Mouse (Mus musculus) kidney, adult 18-20 months (tissue): Measurements from ENCODE around the gene Icam4.
"Not testable (repeated sequence)": the region's sequence is repeated elsewhere in the genome, so short reads cannot be mapped to it uniquely, and the experiment has no call there.

ENCODE experiments used
- DNase-seq: peaks from one replicate; pipeline ENCODE4 v3.0.0; 2021

Gene Icam4

GRCm38 (mm10) chr9:21029291-21030054 is at the start of gene Icam4:
Gene Icam4, plus strand, starts transcription at chr9:21029373.
- DNase-seq = peak; percentile 88

- no peak for DNase-seq
These were observed 49.4 kb upstream of the Icam4 start for GRCm38 (mm10) chr9:20979769-20980168.

GRCm38 (mm10) chr9:20982171-20982570 is 47.0 kb upstream of the Icam4 start:
- DNase-seq = no peak

- no peak for DNase-seq
These were observed 46.0 kb upstream of the Icam4 start for GRCm38 (mm10) chr9:20983169-20983568.

- no peak for DNase-seq
These were observed 42.1 kb upstream of the Icam4 start for GRCm38 (mm10) chr9:20986952-20987686.

GRCm38 (mm10) chr9:20987953-20988352 is 41.2 kb upstream of the Icam4 start:
- DNase-seq = no peak

- peak; percentile 65 for DNase-seq
These were observed 38.3 kb upstream of the Icam4 start for GRCm38 (mm10) chr9:20990861-20991260.

GRCm38 (mm10) chr9:20991587-20991986 is 37.6 kb upstream of the Icam4 start:
- DNase-seq = no peak

GRCm38 (mm10) chr9:20993165-20993898 is 35.8 kb upstream of the Icam4 start:
- no peak for DNase-seq

- peak; percentile 54 for DNase-seq
These were observed 34.1 kb upstream of the Icam4 start for GRCm38 (mm10) chr9:20995069-20995468.

GRCm38 (mm10) chr9:20997065-20997464 is 32.1 kb upstream of the Icam4 start:
- no peak for DNase-seq

GRCm38 (mm10) chr9:20998337-20998736 is 30.8 kb upstream of the Icam4 start:
- not testable (repeated sequence) for DNase-seq

GRCm38 (mm10) chr9:21000811-21001210 is 28.4 kb upstream of the Icam4 start:
- DNase-seq = peak; percentile 45

- DNase-seq = no peak
These were observed 27.4 kb upstream of the Icam4 start for GRCm38 (mm10) chr9:21001651-21002200.

- DNase-seq = no peak
These were observed 26.9 kb upstream of the Icam4 start for GRCm38 (mm10) chr9:21002270-21002626.

- DNase-seq = peak; percentile 89
These were observed 26.3 kb upstream of the Icam4 start, which contains the start of gene Mrpl4 for GRCm38 (mm10) chr9:21002627-21003551. Gene Mrpl4, plus strand, starts transcription at chr9:21002738.

- DNase-seq = no peak
These were observed 21.7 kb upstream of the Icam4 start for GRCm38 (mm10) chr9:21007313-21007952.

- no peak for DNase-seq
These were observed 21.2 kb upstream of the Icam4 start for GRCm38 (mm10) chr9:21008007-21008406.

- DNase-seq = no peak
These were observed 18.8 kb upstream of the Icam4 start for GRCm38 (mm10) chr9:21010362-21010761.

- DNase-seq = not testable (repeated sequence)
These were observed 18.1 kb upstream of the Icam4 start for GRCm38 (mm10) chr9:21010939-21011541.

GRCm38 (mm10) chr9:21011846-21012312 is 17.3 kb upstream of the Icam4 start:
- DNase-seq = no peak
